Comparison of ENCODE assay signal across 18 mouse cellular contexts in the genomic region with DNA sequence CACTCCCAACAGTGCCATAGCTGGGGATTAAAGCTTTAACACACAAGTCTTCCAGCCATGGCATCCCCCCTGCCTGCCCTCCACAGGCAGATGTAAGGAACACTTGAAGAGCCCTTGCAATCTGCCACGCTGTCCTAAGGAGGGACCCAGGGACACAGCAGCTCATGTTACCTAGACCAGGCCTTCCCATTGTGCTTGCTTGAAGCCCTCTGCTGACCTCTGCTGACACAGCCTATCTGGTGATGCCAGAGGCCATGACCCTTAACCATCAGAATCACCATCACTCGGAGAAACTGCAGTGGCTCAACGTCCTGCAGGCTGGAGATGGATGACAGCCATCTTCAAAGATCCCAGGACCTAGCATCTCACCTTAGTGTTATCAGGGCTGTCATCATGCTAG. TPM values are rescaled to one million over a fixed set of nuclear protein-coding genes. Genes with fewer than 3 reads are reported as not detected.
DNase-seq lines count a peak whose midpoint lies in the region; ATAC-seq and TF ChIP-seq lines count a peak whose summit lies in the region.
"Had no signal": no experiment of that assay in that cellular context is flagged by ENCODE, and none has a peak within 500 bp of the region (broad histone marks: within the 10 kb centered on the region; RNA-seq: fewer than 3 reads in every experiment).

No protein-coding gene starts in this region.

- H3K4me1 ChIP-seq in CH12.LX (ENCODE audit: control insufficient read depth in 1 of 2, insufficient read depth in 2 of 2), result peaks cover 0 to 23% of the 10 kb centered on the region in 2 experiments; a peak in 2 of 4 replicates
- H3K4me1 ChIP-seq in hindbrain, embryonic 11.5 days (replicated peaks; ENCODE audit: control insufficient read depth, insufficient read depth, low read length), result peaks cover 17% of the 10 kb centered on the region
- peaks cover 98% of the 10 kb centered on the region for H3K4me1 ChIP-seq in midbrain, embryonic 13.5 days (replicated peaks)

- TF ChIP-seq CTCF in CH12.LX (conservative IDR thresholded peaks at IDR 0.05 in 1 of 2, IDR thresholded peaks at IDR 0.05 in 1 of 2; ENCODE audit: low read depth in 2 of 2, low read length in 2 of 2), result peak in 1 of 2 experiments; percentile 18; a peak in 2 of 4 replicates

- H3K9me3 ChIP-seq in CH12.LX (replicated peaks; ENCODE audit: low read length), result no peaks in the 10 kb centered on the region
- H3K9me3 ChIP-seq in hindbrain, embryonic 11.5 days (ENCODE audit: control insufficient read depth, low read length), result no peaks in the 10 kb centered on the region
- no peaks in the 10 kb centered on the region for H3K9me3 ChIP-seq in midbrain, embryonic 13.5 days
- H3K9me3 ChIP-seq: heart, embryonic 12.5 days; liver, embryonic 13.5 days had no signal

- H3K4me2 ChIP-seq in CH12.LX (ENCODE audit: insufficient read depth, low read depth, poor library complexity, severe bottlenecking), result no peak overlapping the region
- H3K4me2 ChIP-seq in hindbrain, embryonic 11.5 days (replicated peaks; ENCODE audit: low read depth, low read length), result no peak overlapping the region
- no peak overlapping the region; the same call in 1 of the 2 replicates for H3K4me2 ChIP-seq in midbrain, embryonic 13.5 days (replicated peaks)
- H3K4me2 ChIP-seq: heart, embryonic 12.5 days; liver, embryonic 13.5 days had no signal

- no peak overlapping the region for H3K4me3 ChIP-seq in CH12.LX (replicated peaks in 1 of 3; ENCODE audit: low read depth in 2 of 3, low read length in 2 of 3, poor library complexity in 1 of 3)
- no peak overlapping the region for H3K4me3 ChIP-seq in hindbrain, embryonic 11.5 days (ENCODE audit: low read depth, low read length)
- no peak overlapping the region for H3K4me3 ChIP-seq in midbrain, embryonic 13.5 days (replicated peaks)
- H3K4me3 ChIP-seq: heart, embryonic 12.5 days; liver, embryonic 13.5 days had no signal

- no peak for ATAC-seq in hindbrain, embryonic 11.5 days (ENCODE audit: low FRiP score)
- ATAC-seq in midbrain, embryonic 13.5 days, result no peak
- ATAC-seq: CD4-positive, CD25-positive, alpha-beta regulatory T cell, adult 4 months had no signal

- H3K9ac ChIP-seq in CH12.LX (ENCODE audit: insufficient read depth, low read depth), result no peak overlapping the region
- no peak overlapping the region for H3K9ac ChIP-seq in hindbrain, embryonic 11.5 days (ENCODE audit: low read depth, low read length)
- no peak overlapping the region for H3K9ac ChIP-seq in midbrain, embryonic 13.5 days (replicated peaks)
- H3K9ac ChIP-seq: heart, embryonic 12.5 days; liver, embryonic 13.5 days had no signal

- H3K27ac ChIP-seq in CH12.LX (ENCODE audit: insufficient read depth, low read depth), result no peak overlapping the region
- peak overlapping the region; percentile 93; the same call in 1 of the 2 replicates for H3K27ac ChIP-seq in hindbrain, embryonic 11.5 days (ENCODE audit: low read depth, low read length)
- H3K27ac ChIP-seq in midbrain, embryonic 13.5 days, result peak overlapping the region; percentile 98
- H3K27ac ChIP-seq: kidney, postnatal 0 days; liver, embryonic 13.5 days had no signal

- TF ChIP-seq RAD21 in CH12.LX (IDR thresholded peaks at IDR 0.05; ENCODE audit: low read depth, low read length), result peak; percentile 17

- DNase-seq in CH12.LX (ENCODE audit: extremely low read depth), result no peak
- peak; percentile 55 for DNase-seq in embryo, embryonic 9.5 days (ENCODE audit: extremely low spot score)
- DNase-seq in hindbrain, embryonic 11.5 days (ENCODE audit: low spot score), result no peak
- no peak for DNase-seq in adrenal gland, postnatal 36 days
- DNase-seq in left cerebral cortex, postnatal 36 days (ENCODE audit: low spot score in 2 of 2), result no peak
- DNase-seq in cerebellum, postnatal 25 days, result no peak
- DNase-seq: cerebellum, adult 9-10 months; liver, embryonic 13.5 days; lung, postnatal 36 days; right cerebral cortex, postnatal 4 days had no signal

- 16% methylated on average over 3 of the region's 3 CpGs for WGBS in hindbrain, embryonic 11.5 days
- 21% methylated on average over 3 of the region's 3 CpGs for WGBS in midbrain, embryonic 13.5 days

- TF ChIP-seq POLR2A in CH12.LX (IDR thresholded peaks at IDR 0.05; ENCODE audit: low read depth, low read length), result no peak

- H3K79me2 ChIP-seq in CH12.LX (replicated peaks; ENCODE audit: control insufficient read depth, extremely low read depth, insufficient read depth, poor library complexity, severe bottlenecking), result no peaks in the 10 kb centered on the region

- dilution Hi-C loops in CH12.LX (cut with MboI; ENCODE audit: extremely low pct_ligation_motif_present, extremely low pct_unique_long_range_greater_than_20kb, low sequenced_read_pairs), result no loop called here

- H3K36me3 ChIP-seq in CH12.LX (replicated peaks in 1 of 2; ENCODE audit: control insufficient read depth in 1 of 2, insufficient read depth in 1 of 2, low read length in 1 of 2), result no peaks in the 10 kb centered on the region
- H3K36me3 ChIP-seq in hindbrain, embryonic 11.5 days (ENCODE audit: control insufficient read depth, insufficient read depth, low read length), result no peaks in the 10 kb centered on the region
- H3K36me3 ChIP-seq in midbrain, embryonic 13.5 days, result peaks cover 13% of the 10 kb centered on the region
- H3K36me3 ChIP-seq: heart, embryonic 12.5 days; liver, embryonic 13.5 days had no signal

- intact Hi-C loops in left cerebral cortex, postnatal 36 days (cut with DNase I), result loop anchor here (5.0 kb wide), 1 partner anchor 35 kb away; no protein-coding TSS in a partner anchor

- in situ Hi-C loops in CH12.LX (cut with MboI; ENCODE audit: low pct_ligation_motif_present, low pct_unique_long_range_greater_than_20kb, low sequenced_read_pairs), result no loop called here

- peaks cover 8% of the 10 kb centered on the region for H3K27me3 ChIP-seq in CH12.LX (replicated peaks)
- peaks cover 13% of the 10 kb centered on the region for H3K27me3 ChIP-seq in hindbrain, embryonic 11.5 days (ENCODE audit: control insufficient read depth, insufficient read depth, low read length)
- peaks cover 22% of the 10 kb centered on the region for H3K27me3 ChIP-seq in midbrain, embryonic 13.5 days

- TF ChIP-seq EP300 in CH12.LX (IDR thresholded peaks at IDR 0.05; ENCODE audit: low read length), result no peak

TF ChIP-seq in CH12.LX, 34 proteins besides CTCF, POLR2A, EP300 and RAD21:
- TF ChIP-seq ZKSCAN1 (IDR thresholded peaks at IDR 0.05; ENCODE audit: borderline replicate concordance, low read depth, low read length), result no peak
- TF ChIP-seq POLR2AphosphoS2 (IDR thresholded peaks at IDR 0.05; ENCODE audit: low read depth, low read length), result no peak
- TF ChIP-seq ZNF384 (IDR thresholded peaks at IDR 0.05; ENCODE audit: low read depth, low read length), result no peak
- TF ChIP-seq PAX5 (IDR thresholded peaks at IDR 0.05; ENCODE audit: low read length), result no peak
- no peak for TF ChIP-seq MAZ (IDR thresholded peaks at IDR 0.05; ENCODE audit: low read depth, low read length)
- no peak for TF ChIP-seq KAT2A (IDR thresholded peaks at IDR 0.05; ENCODE audit: insufficient replicate concordance, low read length)
- no peak for TF ChIP-seq USF1 (IDR thresholded peaks at IDR 0.05; ENCODE audit: low read depth, low read length)
- no peak for TF ChIP-seq SMC3 (IDR thresholded peaks at IDR 0.05; ENCODE audit: low read depth, low read length)
TF ChIP-seq in CH12.LX: peak in this region for 0.

RNA-seq across cellular contexts. Expression of a gene that starts 4.7 kb away (rescaled TPM):
- total RNA-seq in CH12.LX (2012; rRNA removed) (not detected in 2 replicates), CH12.LX (2014; rRNA removed) (not detected in 2 replicates)
- polyA plus RNA-seq in CH12.LX (2012; ENCODE audit: insufficient read length, low read depth), result not detected in 2 replicates
- 71.4 and 83.2 TPM in 2 replicates for polyA plus RNA-seq in hindbrain, embryonic 11.5 days (2014; fragmentation: Nextera tagmentation; extraction: Ambion mirVana)
- 69.9 and 83.3 TPM in 2 replicates for polyA plus RNA-seq in midbrain, embryonic 13.5 days (2015; fragmentation: Nextera tagmentation; extraction: Ambion mirVana)
- not detected for total RNA-seq in adrenal gland, postnatal 36 days (2021)
- total RNA-seq in left cerebral cortex, postnatal 36 days (2021), result 1 to 10 TPM in 1 of 2 experiments, under 1 TPM in 1; 0.67 to 1.0 TPM
- total RNA-seq: gastrocnemius, adult 8-10 months had no signal
- polyA plus RNA-seq: CD4-positive, CD25-positive, alpha-beta regulatory T cell, adult 4 months; thymus, postnatal 0 days had no signal

RNA-seq across cellular contexts. Expression of a gene that starts 23.2 kb away (rescaled TPM):
- total RNA-seq in CH12.LX (2012; rRNA removed) (4.6 and 4.9 TPM in 2 replicates), CH12.LX (2014; rRNA removed) (6.7 and 8.3 TPM in 2 replicates)
- polyA plus RNA-seq in CH12.LX (2012; ENCODE audit: insufficient read length, low read depth), result 6.4 and 7.1 TPM in 2 replicates
- 4.5 and 6.0 TPM in 2 replicates for polyA plus RNA-seq in hindbrain, embryonic 11.5 days (2014; fragmentation: Nextera tagmentation; extraction: Ambion mirVana)
- 15.8 and 17.6 TPM in 2 replicates for polyA plus RNA-seq in midbrain, embryonic 13.5 days (2015; fragmentation: Nextera tagmentation; extraction: Ambion mirVana)
- 10 to 100 TPM; 20.2 to 34.4 TPM for total RNA-seq in adrenal gland, postnatal 36 days (2021)
- 1 to 10 TPM; 4.6 to 7.1 TPM for total RNA-seq in left cerebral cortex, postnatal 36 days (2021)

RNA-seq across cellular contexts. Expression of a gene that starts 26.5 kb away (rescaled TPM):
- total RNA-seq in CH12.LX (2012; rRNA removed), result not detected in 2 replicates
- total RNA-seq in CH12.LX (2014; rRNA removed), result 0.08 TPM in 1 of 2 replicates, not detected in the other
- polyA plus RNA-seq in CH12.LX (2012; ENCODE audit: insufficient read length, low read depth), result 0.13 TPM in 1 of 2 replicates, not detected in the other
- 0.75 and 1.0 TPM in 2 replicates for polyA plus RNA-seq in hindbrain, embryonic 11.5 days (2014; fragmentation: Nextera tagmentation; extraction: Ambion mirVana)
- 1.1 and 1.2 TPM in 2 replicates for polyA plus RNA-seq in midbrain, embryonic 13.5 days (2015; fragmentation: Nextera tagmentation; extraction: Ambion mirVana)
- under 1 TPM; 0.13 to 0.43 TPM for total RNA-seq in adrenal gland, postnatal 36 days (2021)
- total RNA-seq in left cerebral cortex, postnatal 36 days (2021), result not detected
- total RNA-seq: gastrocnemius, adult 8-10 months; layer of hippocampus, postnatal 14 days; left cerebral cortex, postnatal 25 days had no signal
